Mouse (Mus musculus): Measurements from ENCODE around the gene Gas2l3.

Gene Gas2l3

GRCm38 (mm10) chr10:89424217-89424616, 19.6 kb downstream of the Gas2l3 start:
- CTCF ChIA-PET: no interaction called here

GRCm38 (mm10) chr10:89423164-89423778, 20.5 kb downstream of the Gas2l3 start:
- CTCF ChIA-PET: no interaction called here

More at GRCm38 (mm10) chr10:89424217-89424616, 19.6 kb downstream of the Gas2l3 start:
- POLR2A ChIA-PET: interaction anchor here in 1 of 4 experiments (0.9 to 2.0 kb wide), 3 partner anchors 9 to 11 kb away, joined by 3 to 8 read pairs (median 4); no protein-coding TSS in a partner anchor

GRCm38 (mm10) chr10:89422504-89423158, 21.1 kb downstream of the Gas2l3 start:
- ChIA-PET CTCF (no interaction called here), POLR2A (no interaction called here)

More at GRCm38 (mm10) chr10:89423164-89423778, 20.5 kb downstream of the Gas2l3 start:
- POLR2A ChIA-PET: interaction anchor here in 1 of 4 experiments (1.2 kb wide), 1 partner anchor 8 kb away, joined by 3 read pairs; no protein-coding TSS in a partner anchor

- ChIA-PET CTCF (no interaction called here), POLR2A (interaction anchor here in 1 of 4 experiments (1.2 kb wide), 1 partner anchor 26 kb away, joined by 3 read pairs; the partner anchor contains the start of gene Gas2l3)
Measured at GRCm38 (mm10) chr10:89417966-89418365, 25.8 kb downstream of the Gas2l3 start.

- ChIA-PET POLR2A (interaction anchor here in 1 of 4 experiments (1.0 kb wide), 1 partner anchor 9 kb away, joined by 3 read pairs; no protein-coding TSS in a partner anchor), CTCF (interaction anchor here in 2 of 4 experiments (0.7 to 1.1 kb wide), 2 partner anchors 20 to 73 kb away, joined by 3 read pairs; no protein-coding TSS in a partner anchor)
Measured at GRCm38 (mm10) chr10:89415478-89415877, 28.3 kb downstream of the Gas2l3 start.

GRCm38 (mm10) chr10:89407551-89407950, 36.2 kb downstream of the Gas2l3 start:
- CTCF ChIA-PET: no interaction called here

GRCm38 (mm10) chr10:89406733-89407484, 36.9 kb downstream of the Gas2l3 start:
- ChIA-PET CTCF (interaction anchor here in 1 of 4 experiments (0.7 kb wide), 1 partner anchor 135 kb away, joined by 8 read pairs; no protein-coding TSS in a partner anchor), POLR2A (interaction anchor here in 1 of 4 experiments (0.6 kb wide), 1 partner anchor 399 kb away, joined by 6 read pairs; no protein-coding TSS in a partner anchor)

More at GRCm38 (mm10) chr10:89407551-89407950, 36.2 kb downstream of the Gas2l3 start:
- POLR2A ChIA-PET: interaction anchor here in 1 of 4 experiments (0.6 kb wide), 1 partner anchor 400 kb away, joined by 6 read pairs; no protein-coding TSS in a partner anchor

GRCm38 (mm10) chr10:89404936-89405335, 38.8 kb downstream of the Gas2l3 start:
- ChIA-PET POLR2A (interaction anchor here in 1 of 4 experiments (1.5 kb wide), 1 partner anchor 32 kb away, joined by 3 read pairs; no protein-coding TSS in a partner anchor), CTCF (no interaction called here)

GRCm38 (mm10) chr10:89400674-89401336, 43.0 kb downstream of the Gas2l3 start:
- POLR2A ChIA-PET: interaction anchor here in 1 of 4 experiments (1.0 kb wide), 1 partner anchor 232 kb away, joined by 3 read pairs; no protein-coding TSS in a partner anchor

GRCm38 (mm10) chr10:89395823-89396222, 47.9 kb downstream of the Gas2l3 start:
- POLR2A ChIA-PET: interaction anchor here in 3 of 4 experiments (0.5 to 1.1 kb wide), 5 partner anchors 16 to 350 kb away, joined by 3 to 6 read pairs (median 4); no protein-coding TSS in a partner anchor

More at GRCm38 (mm10) chr10:89400674-89401336, 43.0 kb downstream of the Gas2l3 start:
- CTCF ChIA-PET: no interaction called here

GRCm38 (mm10) chr10:89395321-89395720, 48.4 kb downstream of the Gas2l3 start:
- CTCF ChIA-PET: interaction anchor here (0.6 to 1.2 kb wide), 12 partner anchors 11 to 291 kb away, joined by 3 to 7 read pairs (median 4); partner anchors contain the start of genes Scyl2 (in 1 of the 4) and Slc17a8 (in 1 of the 4)
- POLR2A ChIA-PET: interaction anchor here in 3 of 4 experiments (0.5 to 1.1 kb wide), 3 partner anchors 17 to 350 kb away, joined by 4 to 6 read pairs (median 5); no protein-coding TSS in a partner anchor

More at GRCm38 (mm10) chr10:89395823-89396222, 47.9 kb downstream of the Gas2l3 start:
- CTCF ChIA-PET: interaction anchor here (0.5 to 1.2 kb wide), 19 partner anchors 12 to 1841 kb away, joined by 3 to 10 read pairs (median 3); partner anchors contain the start of genes Ikbip (in 1 of the 4), Scyl2 (in 1 of the 4) and Slc17a8 (in 1 of the 4)

- CTCF ChIA-PET: interaction anchor here in 3 of 4 experiments (0.6 to 1.5 kb wide), 4 partner anchors 8 to 238 kb away, joined by 3 to 5 read pairs (median 4); no protein-coding TSS in a partner anchor
- POLR2A ChIA-PET: interaction anchor here in 2 of 4 experiments (1.2 to 1.4 kb wide), 2 partner anchors 51 kb away, joined by 3 to 5 read pairs; partner anchors contain the start of gene Gas2l3 (in 2 of the 2)
Measured at GRCm38 (mm10) chr10:89392687-89393086, 51.1 kb downstream of the Gas2l3 start.

GRCm38 (mm10) chr10:89391571-89392163, 52.1 kb downstream of the Gas2l3 start:
- CTCF ChIA-PET: interaction anchor here in 1 of 4 experiments (1.4 to 1.5 kb wide), 2 partner anchors 8 kb away, joined by 4 to 5 read pairs; no protein-coding TSS in a partner anchor
- POLR2A ChIA-PET: interaction anchor here in 1 of 4 experiments (0.6 kb wide), 1 partner anchor 153 kb away, joined by 4 read pairs; no protein-coding TSS in a partner anchor

- ChIA-PET POLR2A (no interaction called here), CTCF (no interaction called here)
Measured at GRCm38 (mm10) chr10:89386461-89386860, 57.3 kb downstream of the Gas2l3 start.

- ChIA-PET POLR2A (interaction anchor here in 1 of 4 experiments (0.7 to 1.1 kb wide), 2 partner anchors 39 to 126 kb away, joined by 3 read pairs; partner anchors contain the start of gene Ano4), CTCF (interaction anchor here (0.6 to 1.9 kb wide), 18 partner anchors 9 to 1126 kb away, joined by 3 to 8 read pairs (median 4); no protein-coding TSS in a partner anchor)
Measured at GRCm38 (mm10) chr10:89383462-89383861, 60.3 kb downstream of the Gas2l3 start.

GRCm38 (mm10) chr10:89377750-89378149, 66.0 kb downstream of the Gas2l3 start:
- ChIA-PET CTCF (no interaction called here), POLR2A (no interaction called here)

- CTCF ChIA-PET: interaction anchor here in 1 of 4 experiments (0.6 kb wide), 1 partner anchor 13 kb away, joined by 3 read pairs; no protein-coding TSS in a partner anchor
- POLR2A ChIA-PET: interaction anchor here in 1 of 4 experiments (1.0 kb wide), 1 partner anchor 10 kb away, joined by 3 read pairs; no protein-coding TSS in a partner anchor
Measured at GRCm38 (mm10) chr10:89370051-89370450, 73.7 kb downstream of the Gas2l3 start.
